Mouse (Mus musculus): ENCODE measurements around the gene Bid. TPM values are rescaled to one million over a fixed set of nuclear protein-coding genes. Genes with fewer than 3 reads are reported as not detected.

The Bid gene
- total RNA-seq, 2 experiments from 2014 or later: 55.4 to 91.0 TPM

Other genes starting within 250 kb of the Bid start
- gene Slc25a18, start 143.3 kb downstream of the Bid start, total RNA-seq (2015): not detected in 2 replicates
- gene Slc25a18, start 143.3 kb downstream of the Bid start, total RNA-seq (2017): not detected in 2 replicates
- gene Atp6v1e1, start 94.1 kb downstream of the Bid start, total RNA-seq (2015): 139 and 152 TPM in 2 replicates
- 135 and 152 TPM in 2 replicates for gene Atp6v1e1, start 94.1 kb downstream of the Bid start, total RNA-seq (2017)
- 18.4 and 23.9 TPM in 2 replicates for gene Bcl2l13, start 80.6 kb downstream of the Bid start, total RNA-seq (2015)
- gene Bcl2l13, start 80.6 kb downstream of the Bid start, total RNA-seq (2017): 17.7 and 34.6 TPM in 2 replicates
- 11.3 and 16.1 TPM in 2 replicates for gene Mical3, start 214.1 kb upstream of the Bid start, total RNA-seq (2015)
- 7.4 and 8.3 TPM in 2 replicates for gene Mical3, start 214.1 kb upstream of the Bid start, total RNA-seq (2017)

All from megakaryocyte progenitor cell, adult 5-6 weeks (primary cell).